In genomic region chr11:107473137-107473820, GRCm38 (mm10) we compare ENCODE assay signal across 9 mouse cellular contexts. TPM values are rescaled to one million over a fixed set of nuclear protein-coding genes. Genes with fewer than 3 reads are reported as not detected.
DNase-seq lines count a peak whose midpoint lies in the region; ATAC-seq and TF ChIP-seq lines count a peak whose summit lies in the region.
"Had no signal": no experiment of that assay in that cellular context is flagged by ENCODE, and none has a peak within 500 bp of the region (broad histone marks: within the 10 kb centered on the region; RNA-seq: fewer than 3 reads in every experiment).

No protein-coding gene starts in this region.

- no peak overlapping the region for H3K9ac ChIP-seq in hindbrain, embryonic 12.5 days
- H3K9ac ChIP-seq in heart, embryonic 11.5 days (ENCODE audit: low read depth, low read length): no peak overlapping the region

- H3K4me3 ChIP-seq in hindbrain, embryonic 10.5 days: no peak overlapping the region
- no peak overlapping the region for H3K4me3 ChIP-seq in hindbrain, embryonic 12.5 days
- H3K4me3 ChIP-seq in E14TG2a.4 (replicated peaks; ENCODE audit: low read length): no peak overlapping the region
- no peak overlapping the region for H3K4me3 ChIP-seq in heart, embryonic 11.5 days (ENCODE audit: low read depth, low read length)
- H3K4me3 ChIP-seq: myocyte had no signal

- peaks cover 21% of the 10 kb centered on the region for H3K4me1 ChIP-seq in hindbrain, embryonic 10.5 days (replicated peaks)
- peaks cover 13% of the 10 kb centered on the region for H3K4me1 ChIP-seq in hindbrain, embryonic 12.5 days
- H3K4me1 ChIP-seq in E14TG2a.4 (replicated peaks; ENCODE audit: low read depth, low read length): peaks cover 38% of the 10 kb centered on the region
- H3K4me1 ChIP-seq in heart, embryonic 11.5 days (ENCODE audit: control insufficient read depth, insufficient read depth, low read length): peaks cover 6% of the 10 kb centered on the region; the same call in 1 of the 2 replicates

- no peaks in the 10 kb centered on the region for H3K9me3 ChIP-seq in hindbrain, embryonic 10.5 days
- no peaks in the 10 kb centered on the region for H3K9me3 ChIP-seq in hindbrain, embryonic 12.5 days (replicated peaks)
- H3K9me3 ChIP-seq in E14TG2a.4 (ENCODE audit: low read length): no peaks in the 10 kb centered on the region
- no peaks in the 10 kb centered on the region for H3K9me3 ChIP-seq in heart, embryonic 11.5 days (replicated peaks; ENCODE audit: control insufficient read depth, low read length)

- H3K36me3 ChIP-seq in hindbrain, embryonic 10.5 days: no peaks in the 10 kb centered on the region
- H3K36me3 ChIP-seq in hindbrain, embryonic 12.5 days: no peaks in the 10 kb centered on the region
- peaks cover 3% of the 10 kb centered on the region; the same call in 1 of the 2 replicates for H3K36me3 ChIP-seq in E14TG2a.4 (ENCODE audit: insufficient read depth, low read length)
- no peaks in the 10 kb centered on the region for H3K36me3 ChIP-seq in heart, embryonic 11.5 days (ENCODE audit: control insufficient read depth, insufficient read depth, low read length)

- ATAC-seq in hindbrain, embryonic 12.5 days (ENCODE audit: low FRiP score): no peak
- ATAC-seq in heart, embryonic 11.5 days (replicated peaks; ENCODE audit: insufficient number of reproducible peaks, low FRiP score, low TSS enrichment): no peak
- peak; percentile 32; the same call in 1 of the 2 replicates for ATAC-seq in megakaryocyte-erythroid progenitor cell, adult 5-6 weeks (replicated peaks; ENCODE audit: low FRiP score, low TSS enrichment, poor library complexity, severe bottlenecking)

- no peak overlapping the region for H3K4me2 ChIP-seq in hindbrain, embryonic 12.5 days (replicated peaks)
- peak overlapping the region; percentile 29; the same call in 1 of the 2 replicates for H3K4me2 ChIP-seq in heart, embryonic 11.5 days

- WGBS in hindbrain, embryonic 10.5 days: 28% methylated on average over 8 of the region's 8 CpGs
- 24% methylated on average over 8 of the region's 8 CpGs for WGBS in hindbrain, embryonic 12.5 days
- 24% methylated on average over 8 of the region's 8 CpGs for WGBS in heart, embryonic 11.5 days (ENCODE audit: insufficient replicate concordance)

- TF ChIP-seq CTCF in E14TG2a.4 (conservative IDR thresholded peaks at IDR 0.05; ENCODE audit: low read length): peak; percentile 50

- H3K27me3 ChIP-seq in hindbrain, embryonic 10.5 days (ENCODE audit: insufficient read depth, poor library complexity, severe bottlenecking): no peaks in the 10 kb centered on the region
- H3K27me3 ChIP-seq in hindbrain, embryonic 12.5 days: no peaks in the 10 kb centered on the region
- H3K27me3 ChIP-seq in E14TG2a.4 (ENCODE audit: insufficient read depth, low read length): no peaks in the 10 kb centered on the region
- H3K27me3 ChIP-seq in heart, embryonic 11.5 days (ENCODE audit: control insufficient read depth, insufficient read depth, low read length): no peaks in the 10 kb centered on the region

- DNase-seq in hindbrain, embryonic 10.5 days (ENCODE audit: low spot score): peak; percentile 52
- DNase-seq in cerebellum, adult 18-20 months: peak; percentile 62 to 69
- peak; percentile 32 to 81 for DNase-seq in layer of hippocampus, postnatal 14 days (ENCODE audit: low spot score in 2 of 2)
- peak; percentile 77 for DNase-seq in yolk sac, embryonic 10.5 days (ENCODE audit: low spot score)

- no peak overlapping the region for H3K27ac ChIP-seq in hindbrain, embryonic 10.5 days
- no peak overlapping the region for H3K27ac ChIP-seq in hindbrain, embryonic 12.5 days
- no peak overlapping the region for H3K27ac ChIP-seq in heart, embryonic 11.5 days (ENCODE audit: low read depth, low read length)

RNA-seq across cellular contexts. Expression of gene Pitpnc1, which starts 2.8 kb away (rescaled TPM):
- polyA plus RNA-seq in hindbrain, embryonic 10.5 days (2016; fragmentation: Nextera tagmentation; extraction: Ambion mirVana): 21.9 and 22.8 TPM in 2 replicates
- polyA plus RNA-seq in hindbrain, embryonic 12.5 days (2016; fragmentation: Nextera tagmentation; extraction: Ambion mirVana): 36.5 and 37.1 TPM in 2 replicates
- polyA plus RNA-seq in heart, embryonic 11.5 days (2014; fragmentation: Nextera tagmentation; extraction: Ambion mirVana): 9.7 and 10.9 TPM in 2 replicates
- total RNA-seq in layer of hippocampus, postnatal 14 days (2021): 10 to 100 TPM; 50.5 to 72.8 TPM
- 35.0 and 44.4 TPM in 2 replicates for total RNA-seq in megakaryocyte-erythroid progenitor cell, adult 5-6 weeks (2014; fragmentation: Nextera tagmentation)
- total RNA-seq in megakaryocyte-erythroid progenitor cell, adult 5-6 weeks (2017): 28.6 and 33.9 TPM in 2 replicates

RNA-seq across cellular contexts. Expression of gene Psmd12, which starts 6.0 kb away (rescaled TPM):
- polyA plus RNA-seq in hindbrain, embryonic 10.5 days (2016; fragmentation: Nextera tagmentation; extraction: Ambion mirVana): 188 and 220 TPM in 2 replicates
- 172 and 177 TPM in 2 replicates for polyA plus RNA-seq in hindbrain, embryonic 12.5 days (2016; fragmentation: Nextera tagmentation; extraction: Ambion mirVana)
- polyA plus RNA-seq in heart, embryonic 11.5 days (2014; fragmentation: Nextera tagmentation; extraction: Ambion mirVana): 178 and 179 TPM in 2 replicates
- 10 to 100 TPM; 70.5 to 72.9 TPM for total RNA-seq in layer of hippocampus, postnatal 14 days (2021)
- total RNA-seq in megakaryocyte-erythroid progenitor cell, adult 5-6 weeks (2014; fragmentation: Nextera tagmentation): 94.9 and 97.5 TPM in 2 replicates
- total RNA-seq in megakaryocyte-erythroid progenitor cell, adult 5-6 weeks (2017): 181 and 220 TPM in 2 replicates
